Mouse (Mus musculus): ENCODE results near the gene Rflna.
A peak's percentile ranks its signal among the peaks of the same experiment; 100 is the strongest.

The Rflna gene

GRCm38 (mm10) chr5:125005871-125006652 lies 3.0 kb downstream of the Rflna start:
- DNase-seq (ENCODE audit: low spot score), result no peak

- DNase-seq (ENCODE audit: low spot score), result no peak
Observed at GRCm38 (mm10) chr5:125006896-125007295, 3.9 kb downstream of the Rflna start.

GRCm38 (mm10) chr5:125011166-125011565 lies 8.1 kb downstream of the Rflna start:
- DNase-seq (ENCODE audit: low spot score), result no peak

GRCm38 (mm10) chr5:125011628-125012027 lies 8.6 kb downstream of the Rflna start:
- DNase-seq (ENCODE audit: low spot score), result no peak

- DNase-seq (ENCODE audit: low spot score), result peak; percentile 77
Observed at GRCm38 (mm10) chr5:125014497-125014896, 11.5 kb downstream of the Rflna start.

GRCm38 (mm10) chr5:125015066-125015465 lies 12.0 kb downstream of the Rflna start:
- DNase-seq (ENCODE audit: low spot score), result no peak

GRCm38 (mm10) chr5:125015576-125015975 lies 12.6 kb downstream of the Rflna start:
- DNase-seq (ENCODE audit: low spot score), result no peak

- no peak for DNase-seq (ENCODE audit: low spot score)
Observed at GRCm38 (mm10) chr5:125016421-125017242, 13.6 kb downstream of the Rflna start.

- DNase-seq (ENCODE audit: low spot score), result no peak
Observed at GRCm38 (mm10) chr5:125017332-125017731, 14.3 kb downstream of the Rflna start.

- no peak for DNase-seq (ENCODE audit: low spot score)
Observed at GRCm38 (mm10) chr5:125019099-125019498, 16.1 kb downstream of the Rflna start.

- no peak for DNase-seq (ENCODE audit: low spot score)
Observed at GRCm38 (mm10) chr5:125021298-125021697, 18.3 kb downstream of the Rflna start.

GRCm38 (mm10) chr5:125024002-125024401 lies 21.0 kb downstream of the Rflna start:
- DNase-seq (ENCODE audit: low spot score), result no peak

GRCm38 (mm10) chr5:125028371-125028770 lies 25.4 kb downstream of the Rflna start:
- DNase-seq (ENCODE audit: low spot score), result no peak

GRCm38 (mm10) chr5:125028911-125029310 lies 25.9 kb downstream of the Rflna start:
- DNase-seq (ENCODE audit: low spot score), result no peak

- DNase-seq (ENCODE audit: low spot score), result no peak
Observed at GRCm38 (mm10) chr5:125036483-125036882, 33.5 kb downstream of the Rflna start.

- DNase-seq (ENCODE audit: low spot score), result no peak
Observed at GRCm38 (mm10) chr5:125039377-125040027, 36.5 kb downstream of the Rflna start.

- DNase-seq (ENCODE audit: low spot score), result no peak
Observed at GRCm38 (mm10) chr5:125040128-125040584, 37.1 kb downstream of the Rflna start.

GRCm38 (mm10) chr5:125041578-125041977 lies 38.6 kb downstream of the Rflna start:
- no peak for DNase-seq (ENCODE audit: low spot score)

GRCm38 (mm10) chr5:125043448-125043847 lies 40.4 kb downstream of the Rflna start:
- DNase-seq (ENCODE audit: low spot score), result no peak

- peak; percentile 63 for DNase-seq (ENCODE audit: low spot score)
Observed at GRCm38 (mm10) chr5:125045202-125045601, 42.2 kb downstream of the Rflna start.

GRCm38 (mm10) chr5:125046436-125046835 lies 43.4 kb downstream of the Rflna start:
- no peak for DNase-seq (ENCODE audit: low spot score)

- no peak for DNase-seq (ENCODE audit: low spot score)
Observed at GRCm38 (mm10) chr5:125049481-125049880, 46.5 kb downstream of the Rflna start.

GRCm38 (mm10) chr5:125052237-125052602 lies 49.2 kb downstream of the Rflna start:
- DNase-seq (ENCODE audit: low spot score), result no peak
